Mouse (Mus musculus) embryonic fibroblast, embryonic 13.5 days (primary cell): Measurements from ENCODE around the gene Cd300ld5.

Experiments used
- CTCF ChIP-seq: IDR thresholded peaks from 2 replicates; pipeline ENCODE4 v1.5.1; 2011; ENCODE audit warnings: mild to moderate bottlenecking, control low read depth, low read length, moderate library complexity, borderline replicate concordance; ENCODE audit not compliant: insufficient read depth
- POLR2A ChIP-seq: IDR thresholded peaks from 2 replicates; pipeline ENCODE4 v1.6.1; 2011; ENCODE audit warnings: low read depth, mild to moderate bottlenecking, control low read depth, low read length, moderate library complexity

- TF ChIP-seq CTCF (peak; percentile 71; the same call in 1 of the 2 replicates), POLR2A (no peak)
Measured at GRCm38 (mm10) chr11:115083376-115084139, 46.0 kb upstream of the Cd300ld5 start.
